Mouse (Mus musculus): ENCODE results near the gene Dlx3. TPM values are rescaled to one million over a fixed set of nuclear protein-coding genes. Genes with fewer than 3 reads are reported as not detected.

The Dlx3 gene
- total RNA-seq, 1 experiment from 2014 or later: not detected

GRCm38 (mm10) chr11:95149462-95150268, 29.7 kb downstream of the Dlx3 start:
- ATAC-seq (replicated peaks; ENCODE audit: low read depth, poor library complexity, severe bottlenecking): no peak

- no peak for ATAC-seq (replicated peaks; ENCODE audit: low read depth, poor library complexity, severe bottlenecking)
Measured at GRCm38 (mm10) chr11:95150269-95151049, 30.5 kb downstream of the Dlx3 start.

GRCm38 (mm10) chr11:95153116-95153515, 33.2 kb downstream of the Dlx3 start:
- no peak for ATAC-seq (replicated peaks; ENCODE audit: low read depth, poor library complexity, severe bottlenecking)

GRCm38 (mm10) chr11:95153681-95154080, 33.8 kb downstream of the Dlx3 start:
- ATAC-seq (replicated peaks; ENCODE audit: low read depth, poor library complexity, severe bottlenecking): no peak

- no peak for ATAC-seq (replicated peaks; ENCODE audit: low read depth, poor library complexity, severe bottlenecking)
Measured at GRCm38 (mm10) chr11:95155511-95155910, 35.6 kb downstream of the Dlx3 start.

DNA sequence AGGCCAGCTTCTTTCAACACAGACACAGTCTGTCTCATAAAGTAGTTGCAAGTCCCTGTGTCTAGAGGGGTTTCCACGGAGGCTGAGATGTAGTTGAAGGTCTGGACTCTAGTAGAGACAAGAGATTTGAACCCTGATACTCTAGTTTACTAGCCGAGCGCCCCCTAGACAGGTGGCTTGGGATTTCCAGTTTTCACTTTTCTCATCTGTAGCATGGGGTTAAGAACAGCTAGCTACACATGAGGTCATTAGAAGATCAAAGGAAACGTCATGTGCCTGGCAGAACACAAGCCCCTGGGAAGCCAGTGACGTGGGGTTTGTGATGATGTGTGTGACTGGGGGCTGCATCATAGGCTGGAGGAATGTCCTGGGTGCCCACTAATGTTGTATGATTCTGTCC, 37.4 kb downstream of the Dlx3 start:
- ATAC-seq (replicated peaks; ENCODE audit: low read depth, poor library complexity, severe bottlenecking): no peak

GRCm38 (mm10) chr11:95157872-95158271, 38.0 kb downstream of the Dlx3 start:
- peak; percentile 70 for ATAC-seq (replicated peaks; ENCODE audit: low read depth, poor library complexity, severe bottlenecking)

DNA sequence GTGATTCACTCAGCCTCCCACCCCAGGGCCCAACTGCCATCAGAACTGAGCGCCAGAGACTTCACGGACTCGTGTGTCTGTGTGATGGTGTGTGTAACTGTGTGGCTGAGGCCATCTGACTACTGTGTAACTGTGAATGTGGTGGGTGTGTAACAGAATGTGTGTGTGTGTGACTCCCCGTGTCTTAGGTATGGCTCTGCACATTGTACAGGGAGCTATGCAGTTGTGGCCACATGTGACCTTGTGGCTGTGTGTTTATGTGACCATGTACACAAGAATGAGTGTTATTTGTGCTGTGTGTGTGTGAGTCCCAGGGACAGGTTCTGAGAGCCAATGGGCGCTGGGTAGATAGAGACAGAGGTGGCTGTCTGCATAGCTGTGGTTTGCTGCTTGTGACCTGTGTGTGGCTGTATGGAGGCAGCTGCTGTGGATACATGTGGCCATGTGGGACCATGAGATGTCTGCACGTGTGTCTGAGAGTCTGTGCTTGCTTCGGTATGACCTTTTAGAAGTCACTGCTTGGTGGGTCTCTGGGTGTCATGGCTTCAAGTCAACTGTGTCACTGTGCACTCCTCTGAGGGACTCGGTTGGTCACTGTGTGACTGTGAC, 39.9 kb downstream of the Dlx3 start:
- ATAC-seq (replicated peaks; ENCODE audit: low read depth, poor library complexity, severe bottlenecking): no peak

DNA sequence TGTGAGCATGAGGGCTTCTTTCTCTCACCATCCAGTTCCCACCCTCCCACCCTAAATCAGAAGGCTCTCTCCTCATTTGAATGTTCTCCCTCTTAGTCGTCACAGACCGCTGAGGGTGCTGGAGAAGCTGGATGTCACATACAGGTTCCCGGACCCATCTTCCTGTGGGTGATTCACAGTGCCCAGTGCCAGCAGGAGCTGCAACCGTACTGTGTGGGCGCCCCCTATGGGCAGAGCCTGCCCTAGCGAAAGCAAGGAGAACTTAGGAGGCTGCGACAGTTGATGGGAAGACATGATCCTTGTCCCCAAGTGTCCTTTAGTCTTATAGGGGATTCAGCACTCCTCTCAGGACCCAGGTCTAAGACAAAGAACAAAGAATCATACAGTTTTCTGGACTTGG, 40.8 kb downstream of the Dlx3 start:
- no peak for ATAC-seq (replicated peaks; ENCODE audit: low read depth, poor library complexity, severe bottlenecking)

DNA sequence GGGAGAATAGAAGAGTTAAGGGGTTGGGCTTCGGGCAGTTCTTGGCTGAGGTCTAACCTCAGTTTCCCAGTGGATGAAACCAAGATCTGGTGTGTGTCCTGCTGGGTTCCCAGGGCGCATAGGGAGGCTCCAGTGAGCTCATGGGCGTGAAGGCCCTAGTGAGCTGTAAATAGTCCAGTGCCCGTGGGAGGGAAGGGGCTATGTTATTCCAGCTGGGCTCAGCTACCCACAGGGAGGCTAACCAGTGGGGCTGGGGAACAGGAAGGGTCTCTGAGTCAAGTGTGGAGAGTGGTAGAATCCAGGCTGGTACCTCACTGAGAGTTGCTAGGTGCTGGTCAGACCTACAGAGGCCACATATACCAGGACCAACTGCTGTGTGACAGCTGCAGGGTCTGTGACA, 41.8 kb downstream of the Dlx3 start:
- no peak for ATAC-seq (replicated peaks; ENCODE audit: low read depth, poor library complexity, severe bottlenecking)

- no peak for ATAC-seq (replicated peaks; ENCODE audit: low read depth, poor library complexity, severe bottlenecking)
Measured at GRCm38 (mm10) chr11:95165857-95166256, 45.9 kb downstream of the Dlx3 start.

Other genes with a start within 250 kb of the Dlx3 start
- not detected in 2 replicates for gene Col1a1, start 183.9 kb upstream of the Dlx3 start, total RNA-seq (2017)
- not detected in 2 replicates for gene Hils1, start 152.5 kb upstream of the Dlx3 start, total RNA-seq (2017)
- gene Sgca, start 143.8 kb upstream of the Dlx3 start, total RNA-seq (2017): not detected in 2 replicates
- gene Ppp1r9b, start 129.1 kb upstream of the Dlx3 start, total RNA-seq (2017): 145 and 164 TPM in 2 replicates
- 15.5 and 16.6 TPM in 2 replicates for gene Samd14, start 110.2 kb upstream of the Dlx3 start, total RNA-seq (2017)
- 1.7 and 3.7 TPM in 2 replicates for gene Pdk2, start 78.8 kb upstream of the Dlx3 start, total RNA-seq (2017)
- 0.05 TPM in 1 of 2 replicates, not detected in the other for gene Itga3, start 43.3 kb upstream of the Dlx3 start, total RNA-seq (2017)
- not detected in 2 replicates for gene Dlx4, start 26.1 kb downstream of the Dlx3 start, total RNA-seq (2017)
- not detected in 2 replicates for gene Tac4, start 141.4 kb downstream of the Dlx3 start, total RNA-seq (2017)
- gene Kat7, start 190.1 kb downstream of the Dlx3 start, total RNA-seq (2017): 80.1 and 82.4 TPM in 2 replicates
- 120 and 143 TPM in 2 replicates for gene Fam117a, start 216.9 kb downstream of the Dlx3 start, total RNA-seq (2017)